Mouse (Mus musculus): ENCODE measurements around the gene Gm10491.

DNA sequence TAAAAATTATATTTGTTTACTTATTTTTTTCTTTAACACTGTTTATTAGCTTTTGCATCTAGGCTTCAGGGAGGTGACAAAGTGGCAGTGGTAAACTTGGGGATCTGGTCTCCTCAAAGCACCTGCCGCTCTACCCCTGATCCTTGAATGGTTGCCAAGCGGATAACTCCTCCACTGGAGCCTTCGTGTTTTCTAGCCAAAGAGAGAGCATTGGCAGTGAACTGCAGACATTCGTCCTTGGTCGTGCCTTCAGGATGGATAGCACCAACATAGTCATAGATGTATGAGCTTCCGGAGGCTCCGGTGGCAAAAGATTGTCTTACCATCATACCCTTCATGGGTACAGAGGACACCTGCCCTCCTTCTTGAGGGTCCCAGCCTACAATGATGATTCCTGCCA lies 42.5 kb upstream of the Gm10491 start:
- TF ChIP-seq CTCF (IDR thresholded peaks at IDR 0.05; ENCODE audit: borderline replicate concordance, control insufficient read depth, extremely low read depth, insufficient read depth, low read length, poor library complexity) = no peak
- no peak for TF ChIP-seq POLR2A (IDR thresholded peaks at IDR 0.05; ENCODE audit: control insufficient read depth, extremely low read depth, insufficient read depth, low read length, poor library complexity)
